Mouse (Mus musculus): Measurements from ENCODE around the gene Nkx2-1.

- TF ChIP-seq CTCF (IDR thresholded peaks at IDR 0.05), result no peak
- no peak for TF ChIP-seq EP300 (IDR thresholded peaks at IDR 0.05)
These were observed 15.4 kb downstream of the Nkx2-1 start for GRCm38 (mm10) chr12:56521106-56521840.
